Mouse (Mus musculus) activated CD4-positive, CD25-positive, alpha-beta regulatory T cell (primary cell): ENCODE measurements around the gene Ccna2. TPM values are rescaled to one million over a fixed set of nuclear protein-coding genes. Genes with fewer than 3 reads are reported as not detected.

ENCODE experiments used
- polyA plus RNA-seq, 2 experiments: library from polyadenylated mRNA; unstranded; fragments of 100-300 nt; shearing (Covaris generic); gene quantifications; one replicate each; pipeline ENCODE4 v1.2.1; 2017

Ccna2 gene
- 10 to 100 TPM; 23.8 to 32.2 TPM for polyA plus RNA-seq

DNA sequence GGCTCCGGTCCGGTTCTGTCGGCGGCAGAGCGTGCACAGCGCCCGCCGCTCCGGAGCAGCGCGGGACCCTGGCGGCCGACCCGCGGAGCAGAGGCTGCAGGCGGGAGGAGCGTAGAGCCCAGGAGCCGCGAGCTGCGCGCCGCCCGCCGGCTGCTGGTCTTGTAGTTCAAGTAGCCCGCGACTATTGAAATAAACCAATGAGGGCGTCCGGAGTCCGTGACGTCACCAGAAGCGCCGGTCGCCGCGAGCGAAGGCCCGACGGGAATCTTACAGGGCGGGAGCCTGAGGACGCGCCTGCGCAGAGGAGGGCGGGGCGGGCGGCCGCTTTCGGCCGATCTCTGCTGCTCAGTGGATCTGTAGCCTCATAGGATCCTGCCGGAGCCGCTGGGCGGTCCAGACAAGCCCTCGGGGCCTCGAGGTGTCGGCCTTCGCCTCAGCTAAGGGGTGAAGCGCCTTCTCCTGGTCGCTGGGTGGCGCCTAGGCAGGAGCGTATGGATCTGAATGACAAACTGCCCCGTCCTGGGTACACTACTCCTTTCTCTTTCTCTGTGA lies at the start of gene Ccna2:
TSS of gene Ccna2 (minus strand) at position 324 of the 552 bp plus-strand sequence.

DNA sequence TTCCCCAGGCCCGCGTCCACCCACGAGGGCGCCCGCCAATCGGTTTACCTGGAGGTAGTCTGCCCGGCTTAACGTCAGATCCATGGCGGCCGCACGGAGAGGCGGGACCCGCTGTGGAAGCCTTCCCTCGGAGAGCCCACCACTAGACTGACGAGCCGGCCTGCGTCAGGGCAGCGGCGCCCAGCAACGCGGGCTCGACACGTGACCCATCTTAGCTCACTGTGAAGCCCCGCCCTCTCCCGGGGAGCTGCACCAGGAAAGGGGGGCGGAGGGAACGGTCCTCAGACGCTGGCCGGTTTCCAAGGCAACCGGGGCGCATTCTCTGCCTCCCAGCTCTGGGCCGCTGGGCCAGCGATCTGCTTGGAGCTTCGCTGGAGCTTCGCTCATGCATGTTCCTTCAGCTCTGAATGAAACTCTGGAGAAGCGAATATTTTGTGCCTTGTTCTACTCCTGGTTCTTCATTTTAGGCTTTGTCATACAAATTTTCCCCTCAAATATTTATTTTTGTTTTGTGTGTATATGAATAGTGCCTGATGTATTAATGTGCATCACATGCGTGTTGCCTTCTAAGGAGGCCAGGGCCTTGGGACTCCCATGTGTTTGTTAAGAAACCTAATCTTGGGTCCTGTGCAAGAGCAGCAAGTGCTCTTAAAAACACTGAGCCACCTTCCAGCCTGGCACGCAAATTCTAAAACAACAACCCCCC lies 41.4 kb upstream of the Ccna2 start, which contains the start of gene Bbs7:
TSS of gene Bbs7 (minus strand) at position 276 of the 706 bp plus-strand sequence.

DNA sequence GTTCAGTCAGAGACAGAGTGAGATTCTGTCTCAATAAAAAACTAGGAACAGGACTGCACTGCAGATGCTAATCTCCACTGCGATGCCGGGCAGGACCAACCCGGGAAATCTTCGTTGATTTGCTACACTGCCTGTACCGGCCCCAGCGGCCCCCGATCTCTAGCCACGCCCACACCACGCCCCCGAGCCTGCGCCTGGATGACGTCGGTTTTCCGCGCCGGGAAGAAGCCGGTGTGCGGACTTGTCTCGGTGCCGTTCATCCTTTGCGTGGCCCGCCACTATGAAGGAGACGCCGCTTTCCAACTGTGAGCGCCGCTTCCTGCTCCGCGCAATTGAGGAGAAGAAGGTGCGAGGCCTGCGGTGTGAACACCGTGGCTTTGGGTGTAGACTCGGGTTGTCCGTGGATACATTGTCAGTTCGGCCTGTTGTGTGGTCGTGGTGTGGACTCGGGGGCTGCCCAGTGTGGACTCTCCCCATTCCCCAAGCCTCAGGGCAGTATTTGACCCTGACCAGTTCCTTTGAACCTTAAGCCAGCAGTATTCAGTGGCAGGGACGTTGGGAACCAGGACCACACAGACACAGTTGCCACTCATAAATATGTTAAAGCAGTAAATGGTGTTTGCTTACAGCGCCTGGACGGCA lies 19.4 kb downstream of the Ccna2 start, which contains the start of gene Exosc9:
TSS of gene Exosc9 (plus strand) at position 201 of the 642 bp plus-strand sequence.

DNA sequence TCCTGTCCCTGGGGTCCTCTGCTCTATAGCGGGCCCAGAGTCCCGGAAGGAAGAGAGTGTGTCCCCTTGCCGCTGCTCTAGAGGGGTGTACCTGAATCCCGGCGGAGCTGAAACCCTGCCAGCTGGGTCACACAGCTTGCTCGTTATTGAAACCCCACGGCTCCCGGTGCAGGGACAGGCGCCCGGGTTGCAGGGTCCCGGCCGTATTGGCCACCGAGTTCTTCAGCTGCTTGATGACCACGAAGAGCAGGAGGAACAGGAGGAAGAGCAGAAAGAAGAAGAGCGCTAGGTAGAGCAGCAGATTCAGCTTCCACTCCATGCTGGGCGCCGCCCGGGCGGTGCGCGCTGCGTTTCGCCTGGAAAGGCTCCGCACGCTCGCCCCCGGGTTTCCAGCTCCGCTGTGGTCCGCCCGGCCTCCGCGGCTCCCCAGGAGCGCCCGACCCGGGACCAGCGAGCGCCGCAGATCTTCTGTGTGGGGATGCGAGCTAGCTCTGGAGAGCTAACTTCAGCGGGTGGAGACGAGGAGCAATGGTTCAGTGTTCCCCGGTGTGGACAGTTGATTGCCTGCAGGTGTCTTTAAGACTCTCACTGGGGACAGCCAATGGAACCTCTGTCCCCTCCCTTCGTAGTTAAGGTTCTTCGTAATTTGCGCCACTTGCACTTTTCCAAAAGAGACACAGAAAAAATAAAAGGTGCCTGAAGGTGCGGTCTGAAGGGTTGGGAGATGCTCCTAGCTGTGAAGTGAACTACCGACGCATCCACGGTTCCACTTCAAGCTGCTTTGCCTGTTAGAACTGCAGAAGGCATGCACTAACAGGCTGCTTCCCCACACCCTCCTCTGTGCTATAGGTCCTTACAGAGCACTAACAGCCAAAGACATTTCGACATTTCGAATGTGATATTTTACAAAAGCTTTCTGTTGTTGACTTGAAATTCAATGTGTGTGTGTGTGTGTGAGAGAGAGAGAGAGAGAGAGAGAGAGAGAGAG lies 50.6 kb downstream of the Ccna2 start, which contains the start of gene Gm11549:
TSS of gene Gm11549 (minus strand) at position 741 of the 988 bp plus-strand sequence.

Other genes with a start within 250 kb of the Ccna2 start
- 100 to 1,000 TPM; 126 to 147 TPM for gene Anxa5, start 96.3 kb downstream of the Ccna2 start, polyA plus RNA-seq
- gene 1810062G17Rik, start 96.2 kb downstream of the Ccna2 start, polyA plus RNA-seq = 1 to 10 TPM in 1 of 2 experiments, under 1 TPM in 1; 0.83 to 1.9 TPM
- gene Gm11549, start 50.3 kb downstream of the Ccna2 start, polyA plus RNA-seq = not detected
- gene Exosc9, start 19.5 kb downstream of the Ccna2 start, polyA plus RNA-seq = 10 to 100 TPM; 40.1 to 55.2 TPM
- gene Bbs7, start 41.3 kb upstream of the Ccna2 start, polyA plus RNA-seq = under 1 TPM; 0.38 to 0.74 TPM
- under 1 TPM; 0.10 TPM for gene Trpc3, start 118.0 kb upstream of the Ccna2 start, polyA plus RNA-seq